Mouse (Mus musculus): ENCODE measurements around the gene Vps33b. TPM values are rescaled to one million over a fixed set of nuclear protein-coding genes. Genes with fewer than 3 reads are reported as not detected.

Vps33b gene
- total RNA-seq, 1 experiment from 2014 or later, result 31.7 TPM

DNA sequence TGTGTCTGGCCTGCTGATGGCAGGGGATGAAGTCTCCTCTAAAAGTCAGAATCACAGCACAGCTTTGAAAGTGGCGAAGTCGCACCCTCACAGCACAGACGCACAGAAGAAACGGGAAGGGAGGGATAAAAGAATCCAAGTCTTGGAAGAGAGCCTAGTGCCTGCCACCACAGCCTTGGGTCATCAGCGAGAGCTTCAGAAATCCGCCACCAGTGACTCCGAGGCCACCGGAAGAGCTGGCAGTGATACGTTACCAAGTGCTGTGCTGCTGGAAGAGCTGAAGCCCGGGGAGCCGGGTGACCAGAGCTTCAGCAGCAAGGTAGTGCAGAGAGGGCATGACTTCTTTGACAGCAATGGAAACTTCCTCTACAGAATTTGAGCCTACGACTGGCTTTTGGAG lies 4.8 kb upstream of the Vps33b start:
- no peak for ATAC-seq (replicated peaks; ENCODE audit: low read depth, poor library complexity, severe bottlenecking)

DNA sequence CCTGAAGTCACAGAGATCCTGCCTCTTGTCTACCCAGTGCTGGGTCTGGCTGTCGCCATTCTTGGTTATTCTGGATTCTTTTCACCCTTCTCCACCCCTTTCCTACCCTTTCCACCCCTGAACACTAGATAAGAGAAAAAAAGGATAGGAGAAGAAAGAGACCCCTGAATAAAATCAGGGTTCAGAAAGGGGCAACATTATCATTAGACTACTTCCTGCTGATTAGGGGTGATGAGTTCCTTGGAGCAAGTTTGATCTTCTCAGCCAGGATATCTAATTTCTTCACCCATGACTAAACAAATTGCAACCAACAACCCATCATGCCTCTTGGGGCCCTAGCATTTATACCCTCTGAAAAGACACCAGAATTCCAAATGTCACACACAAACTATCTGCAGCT lies 1.7 kb upstream of the Vps33b start:
- no peak for ATAC-seq (replicated peaks; ENCODE audit: low read depth, poor library complexity, severe bottlenecking)

DNA sequence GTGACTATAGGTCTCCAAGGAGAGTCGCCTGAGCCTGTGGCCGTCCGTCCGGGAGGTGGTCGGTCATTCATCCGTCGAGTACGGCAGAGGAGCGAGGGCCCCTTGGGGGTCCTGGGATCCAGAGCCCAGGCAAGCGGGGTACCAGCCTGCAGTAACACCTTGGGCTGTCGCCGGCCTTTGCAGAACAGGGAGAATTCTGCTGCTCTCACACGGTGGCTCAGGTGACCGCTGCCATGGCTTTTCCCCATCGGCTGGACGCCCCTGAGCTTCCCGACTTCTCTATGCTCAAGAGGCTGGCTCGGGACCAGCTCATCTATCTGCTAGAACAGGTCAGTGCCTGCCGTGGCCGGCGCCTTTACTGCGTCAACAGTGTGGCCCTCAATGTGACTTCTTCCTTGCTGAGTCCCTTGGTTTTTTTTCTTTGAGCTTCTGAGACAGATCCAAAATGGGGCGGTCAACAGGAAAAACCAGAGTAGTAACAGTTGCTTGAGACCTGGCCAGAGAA lies 354 bp downstream of the Vps33b start:
- ATAC-seq (replicated peaks; ENCODE audit: low read depth, poor library complexity, severe bottlenecking), result peak; percentile 37

DNA sequence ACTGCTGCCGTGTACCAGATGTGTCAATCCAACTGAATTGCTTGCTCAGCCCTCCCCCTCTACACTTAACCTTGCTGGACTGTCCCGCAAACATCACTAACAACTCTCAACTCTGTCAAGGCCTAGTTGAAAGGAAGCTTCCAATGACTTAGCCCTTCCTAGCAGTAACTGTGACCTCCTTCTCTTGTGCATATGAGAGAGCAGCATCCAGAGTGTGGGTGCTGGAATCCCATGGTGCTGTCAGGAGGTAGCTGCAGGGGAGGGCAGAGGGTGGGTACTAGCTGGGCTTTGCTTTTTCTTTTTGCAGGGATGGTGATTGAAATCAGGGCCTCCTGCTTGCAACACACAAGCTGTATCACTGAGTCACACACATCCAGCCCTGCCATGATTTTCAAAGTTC lies 4.0 kb downstream of the Vps33b start:
- no peak for ATAC-seq (replicated peaks; ENCODE audit: low read depth, poor library complexity, severe bottlenecking)

DNA sequence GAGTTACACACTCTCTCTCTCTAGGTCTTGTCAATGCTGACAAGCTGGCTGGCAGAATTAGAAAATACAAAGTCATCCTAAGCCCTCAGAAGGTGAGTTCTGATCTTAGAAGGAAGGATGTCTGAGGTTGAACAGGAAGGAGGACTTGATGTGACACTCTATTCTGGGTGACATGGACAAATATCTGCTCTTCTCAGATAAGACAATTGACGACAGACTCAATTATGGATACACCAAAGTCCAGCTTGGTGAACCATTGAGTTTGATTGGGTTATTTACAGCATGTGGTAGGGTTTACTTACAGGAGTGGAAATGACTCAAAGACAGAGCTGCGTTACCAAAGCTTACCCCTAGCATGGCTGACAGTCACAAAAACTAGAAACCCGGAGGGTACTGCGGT lies 6.9 kb downstream of the Vps33b start:
- 0 out of 2 replicates have a peak, but pooled peaks have one; percentile 29 for ATAC-seq (replicated peaks; ENCODE audit: low read depth, poor library complexity, severe bottlenecking)

DNA sequence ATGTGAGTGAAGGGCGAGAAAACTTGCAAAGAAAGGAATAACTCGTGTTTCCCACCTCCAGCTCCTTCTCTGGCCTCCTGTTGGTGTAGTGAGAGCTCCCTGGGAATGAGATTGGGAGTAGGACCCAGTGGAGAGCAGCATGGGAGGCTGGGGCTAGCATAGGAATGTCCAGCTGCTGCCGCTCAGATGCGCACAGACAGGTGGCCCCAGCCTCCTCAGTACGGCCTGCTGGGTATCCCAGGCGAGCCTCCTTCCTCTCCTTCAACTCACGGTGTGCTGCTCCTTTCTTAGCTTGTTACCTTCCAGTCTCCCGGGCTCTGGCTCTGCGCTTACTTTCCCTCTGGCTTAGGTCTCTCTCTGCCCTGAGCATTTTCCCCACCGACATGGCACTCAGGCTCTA lies 10.6 kb downstream of the Vps33b start:
- ATAC-seq (replicated peaks; ENCODE audit: low read depth, poor library complexity, severe bottlenecking), result no peak

DNA sequence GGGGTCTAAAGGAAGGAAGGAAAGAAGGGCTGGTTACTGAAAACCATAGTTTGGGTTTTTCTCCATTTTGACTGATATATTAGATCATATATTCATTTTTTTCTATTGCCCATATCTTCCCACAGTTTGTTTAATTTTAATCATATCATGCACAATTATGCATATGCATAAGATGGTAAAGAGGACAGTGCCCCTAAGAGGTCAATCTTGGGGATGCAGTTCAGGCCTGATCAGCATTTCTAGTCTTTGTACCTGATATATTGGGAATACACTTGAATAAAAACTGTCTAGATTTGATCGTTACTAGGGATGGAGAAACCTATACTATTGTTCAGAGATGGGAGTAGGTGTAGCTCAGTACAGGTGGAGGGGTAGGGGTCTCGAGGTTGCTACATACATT lies 11.5 kb downstream of the Vps33b start:
- no peak for ATAC-seq (replicated peaks; ENCODE audit: low read depth, poor library complexity, severe bottlenecking)

DNA sequence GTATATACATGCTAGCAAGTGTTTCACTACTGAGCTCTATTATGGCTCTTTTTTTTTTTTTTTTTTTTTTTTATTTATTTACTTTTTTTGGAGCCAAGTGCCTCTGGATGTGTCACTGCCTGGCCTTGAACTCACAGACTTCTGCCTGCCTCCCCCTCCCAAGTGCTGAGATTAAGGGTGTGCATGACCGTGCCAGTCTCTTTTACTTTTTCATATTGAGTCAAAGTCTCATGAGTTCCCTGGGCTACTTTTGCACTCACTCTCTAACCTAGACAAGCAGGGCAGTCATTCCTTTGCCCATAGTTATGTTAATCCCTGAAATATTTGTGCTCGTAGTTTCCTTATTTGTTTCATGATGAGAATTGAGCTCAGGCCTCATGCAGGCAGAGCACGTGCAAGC lies 12.2 kb downstream of the Vps33b start:
- ATAC-seq (replicated peaks; ENCODE audit: low read depth, poor library complexity, severe bottlenecking), result no peak

DNA sequence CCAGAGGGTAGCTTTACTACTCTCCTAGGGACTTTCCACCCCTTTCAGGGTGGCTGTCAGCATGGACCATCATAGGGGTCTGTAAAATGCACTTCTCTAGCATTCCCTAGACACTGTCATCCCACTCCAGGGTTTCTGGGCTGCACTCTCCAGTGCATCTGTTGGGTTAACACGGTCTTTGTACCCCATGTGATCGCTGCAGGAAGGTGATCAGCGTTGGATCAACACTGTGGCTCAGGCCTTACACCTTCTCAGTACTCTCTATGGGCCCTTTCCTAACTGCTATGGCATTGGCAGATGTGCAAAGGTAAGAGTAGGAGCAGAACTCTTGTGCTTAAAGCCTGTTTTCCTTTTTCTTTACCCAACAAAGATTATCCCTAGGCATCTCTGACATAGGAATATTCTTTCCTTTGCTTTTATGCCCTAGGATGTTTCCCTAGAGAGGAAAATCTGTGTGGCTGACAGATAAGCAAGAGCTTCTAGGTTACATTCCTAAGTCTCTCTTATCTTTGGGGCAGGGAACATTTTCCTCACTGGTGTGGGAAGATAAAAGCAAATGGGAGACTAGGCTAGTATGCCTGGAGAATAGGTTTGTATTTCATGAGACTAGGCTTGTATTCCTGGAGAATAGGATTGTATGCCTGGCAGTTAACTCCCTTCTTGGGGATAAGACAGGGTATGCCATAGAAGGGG lies 13.9 kb downstream of the Vps33b start:
- no peak for ATAC-seq (replicated peaks; ENCODE audit: low read depth, poor library complexity, severe bottlenecking)

DNA sequence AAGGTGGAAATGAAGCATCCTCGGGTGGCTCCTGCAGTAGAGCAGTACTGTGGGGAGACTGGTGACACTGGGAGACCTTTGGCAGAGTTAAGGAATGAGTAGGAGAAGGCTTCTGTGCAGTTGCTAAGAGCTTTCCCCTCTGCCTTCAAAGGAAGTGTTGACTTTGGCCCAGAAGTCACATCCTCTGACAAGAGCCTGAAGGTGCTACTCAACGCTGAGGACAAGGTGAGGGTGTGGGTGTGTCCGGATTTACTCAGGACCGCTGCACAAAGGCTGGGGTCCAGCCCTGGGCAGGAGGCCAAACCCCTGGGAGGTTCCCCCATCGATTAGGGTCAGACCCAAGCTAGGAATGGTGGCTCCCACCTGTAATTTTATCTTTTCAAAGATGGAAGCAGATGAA lies 14.9 kb downstream of the Vps33b start:
- no peak for ATAC-seq (replicated peaks; ENCODE audit: low read depth, poor library complexity, severe bottlenecking)

DNA sequence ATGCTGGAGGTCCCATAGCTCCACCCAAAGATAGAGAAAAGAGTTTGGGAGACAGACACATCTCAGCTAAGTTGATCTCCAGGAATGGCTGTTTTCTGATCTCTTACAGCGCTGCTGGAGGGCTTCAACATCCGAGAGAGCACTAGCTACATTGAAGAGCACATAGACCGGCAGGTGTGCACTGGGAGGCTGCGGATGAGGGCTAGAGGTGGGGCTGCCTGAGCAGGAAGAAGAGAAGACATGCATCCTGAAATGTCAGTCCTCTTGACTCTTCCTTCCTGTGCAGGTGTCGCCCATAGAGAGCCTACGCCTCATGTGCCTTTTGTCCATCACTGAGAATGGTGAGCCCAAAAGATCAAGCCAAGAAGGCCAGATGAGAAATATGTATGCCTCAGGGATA lies 16.3 kb downstream of the Vps33b start:
- no peak for ATAC-seq (replicated peaks; ENCODE audit: low read depth, poor library complexity, severe bottlenecking)

DNA sequence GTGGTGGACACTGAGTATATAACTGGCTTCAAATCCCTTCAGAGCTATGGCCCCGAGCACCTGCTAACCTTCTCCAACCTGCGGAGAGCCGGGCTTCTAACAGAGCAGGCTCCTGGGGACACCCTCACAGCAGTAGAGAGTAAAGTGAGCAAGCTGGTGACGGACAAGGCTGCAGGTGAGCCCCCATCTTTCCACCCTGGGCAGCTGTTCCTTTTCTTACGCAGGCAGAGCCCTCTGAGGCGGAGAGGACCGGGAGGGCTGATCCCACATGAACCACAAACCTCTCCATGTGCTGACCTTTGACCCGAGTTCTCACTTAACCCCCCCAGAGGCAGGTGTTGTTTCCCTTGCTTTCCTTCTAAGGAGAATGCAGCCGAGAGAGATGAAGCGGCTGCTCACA lies 18.3 kb downstream of the Vps33b start:
- no peak for ATAC-seq (replicated peaks; ENCODE audit: low read depth, poor library complexity, severe bottlenecking)

DNA sequence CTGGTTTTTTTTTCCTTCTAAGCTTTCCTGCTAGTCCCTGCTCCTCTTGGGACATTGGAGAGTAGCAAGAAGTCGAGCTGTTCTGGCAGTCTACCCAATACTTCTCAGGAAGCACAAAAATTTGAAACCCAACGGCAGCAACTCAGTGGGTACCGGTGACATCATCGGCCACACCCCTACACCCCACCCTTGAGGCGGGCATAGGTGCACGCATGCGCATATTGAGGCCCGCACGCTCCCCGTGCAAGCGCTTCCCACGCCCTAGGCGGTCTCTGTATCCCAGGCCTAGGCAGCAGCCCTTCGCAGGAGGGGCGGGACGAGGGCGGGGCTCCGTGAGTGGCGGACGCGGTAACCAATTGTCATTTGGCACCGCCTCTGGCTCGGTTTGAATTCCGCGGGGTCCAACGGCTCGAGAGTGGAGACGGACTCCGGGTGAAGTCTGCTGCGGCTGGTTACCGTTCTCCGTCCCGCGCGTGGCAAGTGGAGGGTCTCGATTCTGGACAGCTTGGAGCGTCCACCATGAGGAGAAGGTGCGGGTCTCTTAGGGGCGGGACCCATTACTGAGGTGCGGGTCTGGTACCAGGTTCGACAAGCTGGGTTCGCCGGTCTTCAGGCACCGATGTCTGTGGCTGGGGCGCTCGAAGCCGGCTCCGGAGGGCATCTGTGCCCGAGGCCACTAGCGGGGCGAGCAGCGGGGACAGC lies 24.8 kb downstream of the Vps33b start, which contains the start of gene Prc1:
Gene Prc1 (plus strand): TSS at position 389 of the 702 bp plus-strand sequence.
- ATAC-seq (replicated peaks; ENCODE audit: low read depth, poor library complexity, severe bottlenecking), result peak; percentile 98

DNA sequence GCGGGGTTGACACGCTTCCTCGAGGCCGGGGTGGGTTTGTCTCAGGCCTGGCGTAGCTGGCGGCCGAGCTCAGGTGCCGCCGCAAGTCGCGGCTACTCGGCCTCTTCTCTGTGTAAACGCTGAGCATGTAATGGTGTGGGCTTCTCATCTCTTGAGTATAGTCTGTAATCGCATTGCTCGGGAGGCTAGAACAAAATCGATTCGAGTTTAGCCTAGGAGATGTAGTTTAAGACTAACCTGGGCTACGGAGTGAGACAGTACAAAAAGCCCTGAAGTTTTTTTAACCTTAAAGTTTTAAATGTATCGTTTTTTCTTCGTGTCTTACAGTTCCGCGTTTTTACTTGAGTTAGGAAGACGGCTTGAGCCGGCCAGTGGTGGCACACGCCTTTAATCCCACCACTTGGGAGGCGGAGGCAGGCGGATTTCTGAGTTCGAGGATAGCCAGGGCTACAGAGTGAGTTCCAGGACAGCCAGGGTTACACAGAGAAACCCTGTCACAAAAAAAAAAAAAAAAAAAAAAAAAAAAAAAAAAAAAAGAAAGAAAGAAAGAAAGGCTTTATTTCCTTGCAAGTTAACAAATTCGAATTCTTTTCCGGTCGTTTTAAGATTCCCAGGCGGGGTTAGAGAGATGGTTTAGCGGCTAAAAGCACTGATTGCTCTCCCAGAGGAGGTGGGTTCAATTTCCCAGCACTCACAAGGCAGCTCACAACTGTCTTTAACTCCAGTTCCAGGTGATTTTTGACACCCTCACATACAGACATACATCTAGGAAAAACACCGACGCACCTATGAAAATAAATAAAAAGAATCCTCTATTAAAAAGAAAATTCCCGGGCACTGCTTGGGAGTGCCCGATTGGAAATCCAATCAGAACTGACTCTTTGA lies 25.6 kb downstream of the Vps33b start:
- no peak for ATAC-seq (replicated peaks; ENCODE audit: low read depth, poor library complexity, severe bottlenecking)

DNA sequence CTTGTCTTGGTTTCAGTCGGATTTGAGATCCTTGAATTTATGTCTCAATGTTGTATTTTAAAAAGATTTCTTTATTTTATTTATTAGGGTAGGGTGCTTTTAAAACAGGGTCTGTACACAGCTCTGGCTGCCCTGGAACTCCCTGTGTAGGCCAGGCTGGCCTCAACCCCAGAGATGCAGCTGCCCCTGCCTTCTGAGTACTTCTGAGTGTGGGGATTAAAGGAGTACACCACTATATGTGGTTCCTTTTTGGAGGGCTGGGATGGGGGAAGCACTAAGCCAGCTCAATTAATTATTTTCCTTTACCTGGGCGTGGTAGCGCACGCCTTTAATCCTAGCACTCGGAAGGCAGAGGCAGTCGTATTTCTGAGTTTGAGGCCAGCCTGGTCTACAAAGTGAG lies 27.0 kb downstream of the Vps33b start:
- ATAC-seq (replicated peaks; ENCODE audit: low read depth, poor library complexity, severe bottlenecking), result no peak

DNA sequence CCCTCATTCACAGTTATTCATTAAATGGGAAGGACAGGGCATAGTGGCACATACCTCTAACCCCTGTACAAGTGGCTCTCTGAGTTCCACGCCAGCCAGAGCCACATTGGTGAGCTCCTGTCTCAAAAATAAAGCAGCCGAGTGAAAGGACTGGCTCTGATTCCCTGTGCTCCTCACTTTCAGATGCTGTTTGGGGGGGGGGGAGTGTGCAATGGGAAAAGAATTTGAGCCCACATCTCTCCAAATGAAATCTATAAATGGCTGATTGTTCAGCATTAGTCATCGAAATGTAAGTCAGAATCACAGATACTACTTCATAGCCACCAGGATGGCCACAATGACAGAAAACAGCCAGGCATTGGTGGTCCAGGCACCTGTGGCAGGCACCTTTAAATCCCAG lies 27.6 kb downstream of the Vps33b start:
- ATAC-seq (replicated peaks; ENCODE audit: low read depth, poor library complexity, severe bottlenecking), result no peak

DNA sequence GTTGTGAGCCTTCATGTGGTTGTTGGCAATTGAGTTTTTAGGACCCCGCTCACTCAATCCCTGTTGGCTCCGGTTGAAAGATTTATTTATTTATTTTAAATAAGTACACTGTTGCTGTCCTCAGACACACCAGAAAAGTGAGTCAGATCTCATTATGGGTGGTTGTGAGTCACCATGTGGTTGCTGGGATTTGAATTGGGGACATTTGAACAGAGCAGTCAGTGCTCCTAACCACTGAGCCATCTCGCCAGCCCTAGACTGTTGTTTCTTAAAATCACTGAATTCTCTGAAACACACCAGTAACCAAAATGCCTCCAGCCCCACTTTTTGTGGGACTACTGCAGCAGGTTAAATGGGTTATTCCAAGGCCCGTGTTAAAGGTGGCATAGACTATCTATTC lies 29.3 kb downstream of the Vps33b start:
- ATAC-seq (replicated peaks; ENCODE audit: low read depth, poor library complexity, severe bottlenecking), result no peak

DNA sequence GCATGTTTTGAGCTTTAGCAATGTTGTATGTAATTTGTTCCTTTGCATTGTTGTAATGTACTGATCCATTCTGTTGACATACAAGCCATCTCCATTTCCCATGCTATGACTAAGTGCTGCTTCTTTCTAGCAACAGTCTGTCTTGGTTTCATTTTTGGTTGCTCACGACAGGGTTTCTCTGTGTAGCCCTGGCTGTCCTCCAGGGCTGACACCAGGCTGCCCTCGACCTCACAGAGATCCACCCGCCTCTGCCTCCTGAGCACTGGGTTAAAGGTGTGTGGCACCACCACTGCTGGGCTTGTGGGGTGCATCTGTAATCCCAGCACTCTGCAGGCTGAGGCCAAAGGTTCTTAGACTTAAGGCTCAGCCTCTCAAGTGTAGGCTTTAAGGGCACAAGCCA lies 30.1 kb downstream of the Vps33b start:
- ATAC-seq (replicated peaks; ENCODE audit: low read depth, poor library complexity, severe bottlenecking), result no peak

DNA sequence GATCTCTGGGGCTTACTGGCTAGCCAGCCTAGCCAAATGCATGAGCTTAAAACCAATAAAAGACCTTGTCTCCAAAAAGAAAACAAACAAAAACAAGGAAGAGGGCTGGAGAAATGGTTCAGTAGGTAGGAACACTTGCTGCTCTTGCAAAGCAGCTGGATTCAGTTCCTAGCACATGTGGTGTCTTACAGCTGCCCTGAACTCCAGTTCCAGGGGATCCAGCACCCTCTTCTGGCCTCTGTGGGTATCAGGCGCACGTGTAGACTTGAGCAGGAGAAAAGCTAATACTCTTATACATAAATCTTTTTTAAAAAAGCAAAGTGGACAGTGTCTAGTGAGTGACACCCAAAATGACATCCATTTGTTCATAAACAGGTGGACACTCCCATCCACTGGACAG lies 32.1 kb downstream of the Vps33b start:
- ATAC-seq (replicated peaks; ENCODE audit: low read depth, poor library complexity, severe bottlenecking), result no peak

DNA sequence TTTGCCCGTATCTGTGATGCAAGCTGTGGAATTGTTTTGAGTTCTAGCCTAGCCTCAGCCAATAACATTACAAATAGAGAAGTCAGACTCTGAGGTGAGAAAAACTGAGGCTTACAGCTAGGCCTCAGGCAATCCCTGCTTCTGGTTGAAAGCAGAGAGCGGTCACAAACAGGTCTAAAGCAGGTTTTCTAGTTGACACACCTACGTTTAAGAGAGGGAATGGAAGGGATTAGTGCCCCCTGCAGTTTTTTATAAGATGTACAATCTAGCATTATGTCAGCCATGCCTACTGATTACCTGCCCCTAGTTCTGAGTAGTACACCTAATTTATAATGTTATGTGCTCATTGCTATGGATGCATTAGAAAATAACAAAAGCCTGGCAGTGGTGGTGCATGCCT lies 38.3 kb downstream of the Vps33b start:
- no peak for ATAC-seq (replicated peaks; ENCODE audit: low read depth, poor library complexity, severe bottlenecking)

DNA sequence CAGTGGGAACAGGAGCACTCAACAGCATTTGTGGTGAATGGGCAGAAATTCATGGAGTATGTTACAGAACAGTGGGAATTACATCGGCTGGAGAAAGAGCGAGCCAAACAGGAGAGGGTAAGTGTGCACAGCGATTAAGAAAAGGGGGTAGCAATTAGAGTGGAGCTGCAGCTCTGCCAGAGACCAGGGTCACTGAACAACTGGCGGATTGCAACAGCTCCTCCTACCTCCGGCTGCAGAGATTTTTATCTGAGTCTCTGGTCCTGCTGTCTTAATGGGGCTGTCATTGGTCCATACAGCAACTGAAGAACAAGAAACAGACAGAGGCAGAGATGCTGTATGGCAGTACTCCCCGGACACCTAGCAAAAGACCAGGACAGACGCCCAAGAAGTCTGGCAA lies 41.3 kb downstream of the Vps33b start:
- ATAC-seq (replicated peaks; ENCODE audit: low read depth, poor library complexity, severe bottlenecking), result no peak
